Mouse (Mus musculus): ENCODE results near the gene Fbxo30. TPM values are rescaled to one million over a fixed set of nuclear protein-coding genes. Genes with fewer than 3 reads are reported as not detected.

Fbxo30 gene
- polyA plus RNA-seq, 1 experiment from 2014 or later, result 9.0 TPM

DNA sequence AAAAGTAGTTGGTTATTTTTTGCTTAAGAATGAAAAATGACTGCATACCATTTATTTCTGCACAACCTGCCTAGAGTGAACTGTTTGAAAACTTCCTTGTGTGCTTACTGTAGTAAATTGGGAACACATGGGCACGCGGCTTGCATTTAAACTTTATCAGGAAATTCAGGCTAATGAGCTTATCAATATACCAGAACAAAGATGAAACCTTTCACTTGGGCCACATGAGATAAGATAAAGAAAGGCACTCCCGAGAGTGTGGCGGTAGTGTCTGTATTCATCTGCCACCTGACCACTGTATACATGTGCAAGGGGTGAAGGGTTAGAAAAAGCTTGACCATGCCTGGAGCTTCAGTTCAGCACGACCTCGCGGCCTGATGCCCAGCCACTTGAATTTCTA is 41.2 kb downstream of the Fbxo30 start:
- no peak for DNase-seq (ENCODE audit: low spot score)

DNA sequence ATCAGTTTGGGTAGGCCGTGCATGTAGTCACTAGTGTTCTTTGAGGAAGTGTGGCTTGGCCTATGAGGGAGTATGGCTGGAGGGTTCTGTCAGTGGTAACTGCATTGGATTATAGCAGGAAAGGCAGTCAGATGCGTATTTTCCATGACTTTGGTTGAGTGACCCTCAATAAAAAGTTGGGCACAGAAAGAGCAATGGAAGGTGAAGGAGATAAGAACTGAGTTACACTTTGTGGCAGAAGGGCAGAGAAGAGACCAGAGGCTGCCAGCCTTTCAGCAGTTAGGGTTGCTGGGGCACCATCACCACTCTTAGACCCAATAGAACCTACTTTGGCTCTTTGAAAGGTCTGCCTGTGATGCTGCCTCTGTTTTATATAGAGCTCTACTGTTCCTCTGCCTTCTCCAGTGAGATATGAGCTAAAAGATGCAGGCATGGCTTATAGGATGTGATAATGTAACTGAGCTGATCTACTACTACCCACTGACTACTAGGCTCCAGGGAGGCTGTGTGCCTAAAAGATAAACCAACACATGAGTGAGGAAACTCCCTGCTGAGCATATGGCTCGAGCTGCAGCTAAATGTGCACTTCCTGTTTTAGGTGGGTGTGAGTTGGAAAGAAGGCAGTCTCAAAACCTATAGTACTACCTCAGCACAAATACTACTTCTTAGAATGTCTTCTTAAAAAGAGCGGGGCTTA is 42.2 kb downstream of the Fbxo30 start:
- DNase-seq (ENCODE audit: low spot score), result no peak

DNA sequence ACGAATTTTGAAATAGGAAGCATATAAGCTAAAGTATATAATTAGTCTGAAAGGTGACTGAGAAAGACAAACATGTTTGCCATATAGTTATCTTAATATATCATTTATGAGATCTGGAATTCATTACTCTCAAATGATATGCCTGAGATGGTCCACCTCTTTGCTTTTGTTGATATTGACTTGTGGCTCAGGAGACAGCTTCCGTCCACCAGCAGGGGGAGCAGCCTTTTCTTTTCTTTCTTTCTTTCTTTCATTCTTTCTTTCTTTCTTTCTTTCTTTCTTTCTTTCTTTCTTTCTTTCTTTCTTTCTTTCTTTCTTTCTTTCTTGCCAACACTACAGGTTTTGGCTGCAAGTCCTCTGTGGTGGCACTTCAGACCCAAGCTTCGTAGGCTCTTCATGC is 45.4 kb downstream of the Fbxo30 start:
- no peak for DNase-seq (ENCODE audit: low spot score)

DNA sequence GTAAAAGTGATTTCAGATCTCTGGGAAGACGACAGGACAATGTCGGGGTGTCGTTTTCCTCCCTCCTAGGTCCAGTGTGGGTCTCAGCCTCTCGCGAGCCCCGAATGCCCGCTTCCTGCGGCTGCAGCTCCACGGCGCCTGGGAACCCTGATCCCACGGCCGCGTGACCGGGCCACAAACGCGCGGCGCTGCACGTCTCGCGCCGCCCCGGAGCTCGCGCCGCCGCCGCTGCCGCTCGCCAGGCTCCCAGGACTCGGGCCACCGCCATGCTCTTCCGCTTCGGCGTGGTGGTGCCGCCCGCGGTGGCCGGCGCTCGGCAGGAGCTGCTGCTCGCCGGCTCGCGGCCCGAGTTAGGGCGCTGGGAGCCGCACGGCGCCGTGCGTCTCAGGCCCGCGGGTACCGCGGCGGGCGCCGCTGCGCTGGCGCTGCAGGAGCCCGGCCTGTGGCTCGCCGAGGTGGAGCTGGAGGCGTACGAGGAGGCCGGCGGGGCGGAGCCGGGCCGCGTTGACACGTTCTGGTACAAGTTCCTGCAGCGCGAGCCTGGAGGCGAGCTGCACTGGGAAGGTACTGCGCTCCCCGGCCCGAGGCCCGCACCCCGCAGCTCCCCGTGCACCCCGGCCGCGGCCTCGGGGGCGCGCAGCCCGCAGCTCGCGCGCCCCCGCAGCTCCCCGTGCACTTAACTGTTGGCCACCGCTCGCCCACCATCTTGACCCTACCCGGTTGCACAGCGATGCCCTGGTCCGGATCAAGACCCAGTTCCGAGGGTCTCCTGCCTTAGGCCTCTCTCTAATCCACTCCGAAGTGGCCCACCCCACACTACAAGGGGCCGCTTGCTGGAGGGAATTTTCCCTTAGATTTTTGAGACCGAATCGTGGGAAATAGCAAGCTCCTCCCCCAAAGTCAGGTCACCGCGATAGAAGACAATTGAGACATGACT is 62.3 kb downstream of the Fbxo30 start, which contains the start of gene Epm2a:
Gene Epm2a, plus strand, starts transcription at position 200 of the 937 bp plus-strand sequence.
- DNase-seq (ENCODE audit: low spot score), result peak; percentile 59

DNA sequence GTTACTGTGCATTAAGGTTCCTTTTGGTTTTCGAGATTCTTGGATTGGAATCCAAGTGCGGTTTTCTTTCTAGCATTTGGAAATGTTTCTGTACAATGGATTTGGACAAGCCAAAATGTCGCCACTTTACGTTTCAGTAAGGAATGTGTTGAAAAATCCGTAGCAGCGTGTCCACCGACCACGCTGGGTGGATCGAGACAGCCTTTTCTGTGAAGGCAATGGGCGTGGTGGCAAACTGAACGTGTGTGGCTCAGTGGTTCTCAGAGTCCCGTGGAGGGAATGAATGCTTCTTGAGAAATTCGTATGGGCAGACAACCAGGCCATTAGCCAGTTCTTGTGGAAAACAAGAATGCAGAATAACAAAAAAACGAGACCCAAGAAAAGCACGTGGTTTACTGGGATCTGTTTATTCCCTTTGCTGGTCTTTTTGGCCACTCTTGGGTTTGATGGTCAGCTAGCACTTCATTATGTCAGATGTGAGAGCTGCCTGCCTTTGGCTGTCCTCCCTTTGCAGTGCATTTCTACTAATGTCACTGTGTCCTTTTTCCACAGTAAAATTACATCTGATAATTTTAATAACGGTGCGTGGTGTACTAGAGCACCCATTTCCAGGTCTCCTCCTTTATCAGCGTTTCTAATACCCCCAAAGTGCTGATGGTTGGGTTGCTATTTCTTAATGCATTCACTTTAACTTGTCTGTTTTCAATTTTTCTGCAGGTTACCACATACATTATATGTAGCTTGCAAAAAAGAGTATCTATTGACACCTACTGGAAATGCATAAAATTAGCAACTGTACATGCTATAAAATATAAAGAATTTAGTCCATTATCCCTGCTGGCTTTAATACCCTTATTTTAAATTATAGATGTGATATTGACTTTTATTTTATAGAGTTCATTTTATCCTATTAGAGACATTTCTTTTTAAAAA is 63.7 kb downstream of the Fbxo30 start:
- DNase-seq (ENCODE audit: low spot score), result no peak

Other genes starting within 250 kb of the Fbxo30 start
- gene Grm1, start 199.0 kb upstream of the Fbxo30 start, polyA plus RNA-seq (2015; fragmentation: Nextera tagmentation; extraction: Ambion mirVana), result not detected in 2 replicates
- 14.1 and 17.1 TPM in 2 replicates for gene Shprh, start 131.9 kb upstream of the Fbxo30 start, polyA plus RNA-seq (2015; fragmentation: Nextera tagmentation; extraction: Ambion mirVana)
- 0.10 and 0.29 TPM in 2 replicates for gene Epm2a, start 62.1 kb downstream of the Fbxo30 start, polyA plus RNA-seq (2015; fragmentation: Nextera tagmentation; extraction: Ambion mirVana)